Mouse (Mus musculus): ENCODE data around the gene Lman1l. TPM values are rescaled to one million over a fixed set of nuclear protein-coding genes. Genes with fewer than 3 reads are reported as not detected.

The Lman1l gene
- polyA plus RNA-seq, 1 experiment from 2014 or later, result not detected

DNA sequence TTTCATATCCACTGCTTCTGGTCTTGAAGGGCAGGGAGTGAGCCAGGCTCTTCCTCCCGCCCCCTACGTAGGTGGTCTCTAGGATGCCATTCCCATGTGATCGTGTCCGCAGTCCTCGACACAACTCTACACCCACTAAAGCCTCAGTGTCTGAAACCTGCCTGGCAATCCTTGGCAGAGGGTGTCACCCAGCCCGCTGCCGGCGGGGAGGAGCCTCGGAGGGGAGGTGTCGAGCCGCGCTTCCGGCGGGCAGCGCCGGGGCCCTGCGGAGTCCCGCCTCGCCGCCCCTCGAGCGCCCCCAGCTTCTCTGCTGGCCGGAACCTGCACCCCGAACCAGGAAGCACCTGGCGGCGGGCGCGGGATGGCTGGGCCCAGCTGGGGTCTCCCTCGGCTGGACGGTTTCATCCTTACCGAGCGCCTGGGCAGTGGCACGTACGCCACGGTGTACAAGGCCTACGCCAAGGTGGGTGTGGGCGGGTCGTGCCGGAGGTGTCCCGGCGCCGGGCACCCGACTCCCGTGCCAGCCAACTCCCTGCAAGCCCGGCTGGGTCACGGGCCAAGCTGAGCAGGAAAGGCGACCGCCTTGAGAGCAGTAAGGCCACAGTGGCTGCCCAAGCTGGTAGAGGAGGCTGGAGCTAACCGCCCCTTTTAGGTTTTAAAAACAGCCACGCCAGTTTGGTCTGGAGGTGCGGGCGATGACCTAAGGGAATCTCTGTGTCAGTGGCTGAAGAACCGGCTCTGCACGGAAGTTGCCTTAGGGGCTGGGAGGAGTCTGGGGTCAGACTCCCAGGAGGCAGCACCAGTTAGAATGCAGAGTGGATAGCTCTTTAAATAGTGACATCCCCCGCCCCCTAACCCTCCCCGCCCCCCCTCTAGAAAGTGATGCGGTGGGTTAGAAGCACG, 31.1 kb downstream of the Lman1l start, which contains the start of gene Ulk3:
Ulk3 (plus strand) TSS at position 229 of the 903 bp plus-strand sequence.
- H3K4me3 ChIP-seq (ENCODE audit: low read depth, low read length), result peak within 1 kb of the TSS; percentile 72
- ATAC-seq, result peak; percentile 84
- H3K9me3 ChIP-seq (ENCODE audit: low read length), result no peaks in the 10 kb centered on the region
- peaks cover 12% of the 10 kb centered on the region for H3K4me1 ChIP-seq (ENCODE audit: insufficient read depth)
- TF ChIP-seq EP300 (IDR thresholded peaks at IDR 0.05; ENCODE audit: low read depth) (no peak), CTCF (IDR thresholded peaks at IDR 0.05; ENCODE audit: low read depth) (peak; percentile 41)
- H3K27me3 ChIP-seq (ENCODE audit: insufficient read depth, low read length), result no peaks in the 10 kb centered on the region
- H3K9ac ChIP-seq (replicated peaks), result peak within 1 kb of the TSS; percentile 70
- WGBS (ENCODE audit: insufficient replicate concordance), result under 1% methylated on average over 58 of the region's 58 CpGs
- DNase-seq, result peak; percentile 85
- peak within 1 kb of the TSS; percentile 85 for H3K27ac ChIP-seq (ENCODE audit: low read depth)
- peaks cover 33% of the 10 kb centered on the region for H3K36me3 ChIP-seq (replicated peaks; ENCODE audit: insufficient read depth, low read length)
- peak within 1 kb of the TSS; percentile 96 for H3K4me2 ChIP-seq (ENCODE audit: low read depth, low read length)

DNA sequence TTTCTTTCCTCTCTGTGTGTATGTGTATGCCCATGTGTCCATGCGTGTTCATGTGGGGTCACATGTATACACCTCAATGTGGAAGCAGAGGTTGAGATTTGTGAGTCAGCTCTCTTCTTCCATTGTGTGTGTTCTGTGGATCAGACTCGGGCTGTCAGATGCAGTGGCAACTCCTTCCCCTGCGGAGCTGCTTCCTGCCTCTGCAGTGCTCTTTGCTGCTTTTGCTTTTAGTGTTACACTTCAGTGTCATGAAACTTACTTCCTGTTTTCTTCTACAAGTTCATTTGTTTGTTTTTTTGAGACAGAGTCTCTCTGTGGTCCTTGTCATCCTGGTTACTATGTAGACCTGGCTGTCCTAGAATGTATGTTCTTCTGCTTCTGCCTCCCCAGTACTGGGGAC, 35.6 kb downstream of the Lman1l start:
- Histone ChIP-seq H3K9me3 (ENCODE audit: low read length) (no peaks in the 10 kb centered on the region), H3K4me2 (ENCODE audit: low read depth, low read length) (no peak overlapping the region), H3K4me1 (ENCODE audit: insufficient read depth) (peaks cover 8% of the 10 kb centered on the region), H3K4me3 (ENCODE audit: low read depth, low read length) (no peak overlapping the region), H3K36me3 (replicated peaks; ENCODE audit: insufficient read depth, low read length) (peaks cover 65% of the 10 kb centered on the region), H3K27me3 (ENCODE audit: insufficient read depth, low read length) (no peaks in the 10 kb centered on the region), H3K27ac (ENCODE audit: low read depth) (no peak overlapping the region), H3K9ac (replicated peaks) (no peak overlapping the region)
- 77% methylated on average over 3 of the region's 3 CpGs for WGBS (ENCODE audit: insufficient replicate concordance)
- DNase-seq (no peak), ATAC-seq (no peak)
- TF ChIP-seq CTCF (IDR thresholded peaks at IDR 0.05; ENCODE audit: low read depth) (no peak), EP300 (IDR thresholded peaks at IDR 0.05; ENCODE audit: low read depth) (no peak)

DNA sequence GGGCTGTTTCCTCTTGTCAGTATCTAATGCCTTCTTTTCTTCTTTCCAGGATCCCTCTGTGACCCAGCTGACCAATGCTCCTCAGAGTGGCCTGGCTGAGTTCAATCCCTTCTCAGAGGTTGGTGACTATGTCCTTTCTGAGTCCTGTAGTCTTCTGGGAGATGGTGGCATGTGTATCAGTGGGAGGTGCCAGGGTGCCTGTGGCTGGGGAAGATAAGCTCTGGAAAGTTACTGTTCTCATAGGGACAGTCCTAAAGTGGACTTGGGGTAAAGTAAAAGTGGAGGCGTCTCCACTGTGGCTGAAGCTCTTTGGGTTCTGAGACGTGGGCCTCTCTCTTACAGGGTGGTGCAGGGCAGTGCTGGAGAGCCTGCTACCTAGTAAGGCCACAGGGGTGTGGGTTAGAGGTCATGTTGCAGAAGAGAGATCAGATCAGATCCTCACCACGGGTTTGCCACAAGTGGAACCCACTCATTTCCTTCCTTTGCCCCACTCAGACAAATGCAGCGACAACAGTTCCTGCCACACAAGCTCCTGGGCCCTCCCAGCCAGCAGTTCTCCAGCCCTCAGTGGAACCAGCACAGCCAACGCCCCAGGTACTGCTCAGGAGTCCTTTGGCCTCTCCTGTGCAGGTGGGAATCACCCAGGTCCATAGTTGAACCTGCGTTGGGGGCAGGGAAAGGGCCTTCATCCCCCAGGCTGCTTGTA, 43.3 kb downstream of the Lman1l start:
- H3K27ac ChIP-seq (ENCODE audit: low read depth), result no peak overlapping the region
- H3K27me3 ChIP-seq (ENCODE audit: insufficient read depth, low read length), result no peaks in the 10 kb centered on the region
- ATAC-seq, result peak; percentile 79
- H3K36me3 ChIP-seq (replicated peaks; ENCODE audit: insufficient read depth, low read length), result peaks cover 47% of the 10 kb centered on the region
- no peak overlapping the region for H3K4me2 ChIP-seq (ENCODE audit: low read depth, low read length)
- no peak for DNase-seq
- H3K9me3 ChIP-seq (ENCODE audit: low read length), result no peaks in the 10 kb centered on the region
- peak; percentile 24; the same call in 1 of the 2 replicates for TF ChIP-seq EP300 (IDR thresholded peaks at IDR 0.05; ENCODE audit: low read depth)
- no peak for TF ChIP-seq CTCF (IDR thresholded peaks at IDR 0.05; ENCODE audit: low read depth)
- H3K4me1 ChIP-seq (ENCODE audit: insufficient read depth), result peaks cover 5% of the 10 kb centered on the region; the same call in 1 of the 2 replicates
- no peak overlapping the region for H3K4me3 ChIP-seq (ENCODE audit: low read depth, low read length)
- no peak overlapping the region for H3K9ac ChIP-seq (replicated peaks)
- 39% methylated on average over 6 of the region's 6 CpGs for WGBS (ENCODE audit: insufficient replicate concordance)

DNA sequence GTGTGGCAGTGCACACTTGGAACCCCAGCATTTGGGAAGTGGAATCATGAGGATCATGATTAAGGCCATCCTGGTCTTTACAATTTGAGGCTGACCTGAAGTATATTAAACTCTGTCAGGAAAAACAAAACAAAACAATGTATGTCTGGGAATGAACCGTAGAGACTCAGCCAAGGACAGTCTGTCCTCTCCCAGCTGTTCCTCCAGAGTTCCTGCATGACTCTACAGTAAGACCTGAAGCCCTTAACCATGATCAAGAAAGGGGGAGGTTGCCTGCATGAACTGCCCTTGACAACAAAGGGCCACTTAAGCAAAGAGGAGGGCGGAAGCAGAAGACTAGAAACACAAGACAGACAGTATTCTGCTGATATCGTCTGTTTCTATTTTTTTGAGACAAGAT, 45.0 kb downstream of the Lman1l start:
- peaks cover 32% of the 10 kb centered on the region for H3K36me3 ChIP-seq (replicated peaks; ENCODE audit: insufficient read depth, low read length)
- TF ChIP-seq CTCF (IDR thresholded peaks at IDR 0.05; ENCODE audit: low read depth), result no peak
- peak; percentile 19; the same call in 1 of the 2 replicates for TF ChIP-seq EP300 (IDR thresholded peaks at IDR 0.05; ENCODE audit: low read depth)
- no peak for DNase-seq

DNA sequence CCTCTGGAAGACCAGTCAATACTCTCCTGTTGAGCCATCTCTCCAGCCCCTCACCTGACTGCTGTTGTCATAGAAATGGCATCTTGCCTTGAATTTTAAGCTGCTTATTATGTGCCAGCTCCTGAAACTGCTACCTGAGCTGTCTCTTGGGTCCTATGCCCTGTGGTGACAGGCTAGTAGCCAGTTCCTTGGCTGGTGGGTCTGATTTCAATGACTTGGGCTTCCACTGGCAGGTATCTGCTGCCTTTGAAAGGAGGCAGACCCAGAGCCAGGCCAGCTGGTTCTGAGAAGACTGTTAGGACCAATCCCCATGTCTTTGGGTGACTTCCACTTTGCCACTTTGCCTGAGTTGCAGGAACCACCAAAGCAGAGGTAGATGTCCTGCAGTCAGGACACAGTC, 46.2 kb downstream of the Lman1l start:
- Histone ChIP-seq H3K9ac (replicated peaks) (no peak overlapping the region), H3K4me2 (ENCODE audit: low read depth, low read length) (no peak overlapping the region), H3K27ac (ENCODE audit: low read depth) (no peak overlapping the region), H3K27me3 (ENCODE audit: insufficient read depth, low read length) (no peaks in the 10 kb centered on the region), H3K36me3 (replicated peaks; ENCODE audit: insufficient read depth, low read length) (peaks cover 27% of the 10 kb centered on the region), H3K4me1 (ENCODE audit: insufficient read depth) (peaks cover 5% of the 10 kb centered on the region; the same call in 1 of the 2 replicates), H3K9me3 (ENCODE audit: low read length) (no peaks in the 10 kb centered on the region), H3K4me3 (ENCODE audit: low read depth, low read length) (no peak overlapping the region)
- DNase-seq (no peak), ATAC-seq (no peak)
- no peak for TF ChIP-seq CTCF (IDR thresholded peaks at IDR 0.05; ENCODE audit: low read depth)
- TF ChIP-seq EP300 (IDR thresholded peaks at IDR 0.05; ENCODE audit: low read depth), result no peak

More for the DNA sequence above, 45.0 kb downstream of the Lman1l start:
- Histone ChIP-seq H3K4me3 (ENCODE audit: low read depth, low read length) (no peak overlapping the region), H3K27me3 (ENCODE audit: insufficient read depth, low read length) (no peaks in the 10 kb centered on the region), H3K9me3 (ENCODE audit: low read length) (no peaks in the 10 kb centered on the region), H3K4me2 (ENCODE audit: low read depth, low read length) (no peak overlapping the region), H3K4me1 (ENCODE audit: insufficient read depth) (peaks cover 5% of the 10 kb centered on the region; the same call in 1 of the 2 replicates), H3K27ac (ENCODE audit: low read depth) (no peak overlapping the region), H3K9ac (replicated peaks) (no peak overlapping the region)
- no peak for ATAC-seq
- WGBS (ENCODE audit: insufficient replicate concordance), result 71% methylated on average over 3 of the region's 3 CpGs

DNA sequence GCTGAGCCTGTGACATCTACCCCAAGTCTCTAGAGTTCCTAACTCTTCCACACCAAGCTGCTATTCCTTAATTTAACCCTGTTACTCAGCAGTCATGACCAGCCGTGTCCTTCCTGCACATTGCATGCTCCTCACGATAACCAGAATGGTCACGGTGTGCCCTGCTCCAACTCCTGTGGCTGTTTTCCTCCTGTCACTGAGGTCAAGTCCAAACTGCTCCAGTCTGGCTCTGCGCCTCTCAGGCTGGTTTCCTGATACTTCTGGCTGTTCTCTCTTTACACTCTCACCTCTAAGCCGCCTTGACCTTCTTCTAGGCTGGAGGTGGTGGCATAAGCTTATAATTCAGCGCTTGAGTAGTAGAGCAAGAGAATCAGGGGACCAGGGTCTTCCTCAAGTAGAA, 52.1 kb downstream of the Lman1l start:
- Histone ChIP-seq H3K27ac (ENCODE audit: low read depth) (no peak overlapping the region), H3K4me1 (ENCODE audit: insufficient read depth) (peaks cover 15% of the 10 kb centered on the region), H3K36me3 (replicated peaks; ENCODE audit: insufficient read depth, low read length) (peaks cover 26% of the 10 kb centered on the region), H3K4me3 (ENCODE audit: low read depth, low read length) (no peak overlapping the region), H3K9ac (replicated peaks) (no peak overlapping the region), H3K27me3 (ENCODE audit: insufficient read depth, low read length) (no peaks in the 10 kb centered on the region), H3K4me2 (ENCODE audit: low read depth, low read length) (no peak overlapping the region), H3K9me3 (ENCODE audit: low read length) (no peaks in the 10 kb centered on the region)
- 87% methylated on average over 6 of the region's 6 CpGs for WGBS (ENCODE audit: insufficient replicate concordance)
- no peak for DNase-seq
- ATAC-seq, result no peak
- TF ChIP-seq EP300 (IDR thresholded peaks at IDR 0.05; ENCODE audit: low read depth), result no peak
- no peak for TF ChIP-seq CTCF (IDR thresholded peaks at IDR 0.05; ENCODE audit: low read depth)

Measured in liver, postnatal 0 days (tissue).